Mouse (Mus musculus) forebrain, embryonic 12.5 days (tissue): ENCODE results near the gene Sema5a. TPM values are rescaled to one million over a fixed set of nuclear protein-coding genes. Genes with fewer than 3 reads are reported as not detected.

Experiments
- ATAC-seq: fragments of 200-750 bp; cut with Nextera tagmentation; 2 replicates; pipeline ENCODE4 v1.8.0; 2017; ENCODE audit warnings: moderate TSS enrichment; ENCODE audit not compliant: low FRiP score
- H3K27ac ChIP-seq: fragments of 300-500 bp; sonication (generic); 2 replicates; pipeline ENCODE4 v1.5.1; 2016; ENCODE audit warnings: mild to moderate bottlenecking
- H3K27me3 ChIP-seq: fragments of 300-500 bp; sonication (generic); 2 replicates; pipeline ENCODE4 v1.6.1; 2016; ENCODE audit warnings: mild to moderate bottlenecking
- H3K36me3 ChIP-seq: fragments of 300-500 bp; sonication (generic); replicated peaks from 2 replicates; pipeline ENCODE4 v1.6.1; 2016; ENCODE audit warnings: mild to moderate bottlenecking
- H3K4me1 ChIP-seq: fragments of 300-500 bp; sonication (generic); 2 replicates; pipeline ENCODE4 v1.6.1; 2016
- H3K4me2 ChIP-seq: fragments of 300-500 bp; sonication (generic); 2 replicates; pipeline ENCODE4 v1.6.1; 2016; ENCODE audit warnings: mild to moderate bottlenecking, moderate library complexity
- H3K4me3 ChIP-seq: fragments of 300-500 bp; sonication (generic); replicated peaks from 2 replicates; pipeline ENCODE4 v1.5.1; 2016; ENCODE audit warnings: mild to moderate bottlenecking
- H3K9ac ChIP-seq: fragments of 300-500 bp; sonication (generic); 2 replicates; pipeline ENCODE4 v1.6.1; 2016; ENCODE audit warnings: mild to moderate bottlenecking
- H3K9me3 ChIP-seq: fragments of 300-500 bp; sonication (generic); 2 replicates; pipeline ENCODE4 v1.6.1; 2016
- WGBS: fragments of 180-500 bp; shearing (Covaris S2); methylation state at CpG from one replicate; pipeline ENCODE4 v1.1.7; 2016; 5-methylcytosine and 5-hydroxymethylcytosine counted together
- polyA plus RNA-seq: library from polyadenylated mRNA; unstranded; fragments of >200 nt; fragmentation: Nextera tagmentation; extraction: Ambion mirVana; gene quantifications from 2 replicates; pipeline ENCODE4 v1.2.1, GENCODE M21; 2016

Gene Sema5a
- polyA plus RNA-seq, 1 experiment from 2014 or later, result 20.7 TPM

- H3K27me3 ChIP-seq, result no peaks in the 10 kb centered on the region
- no peaks in the 10 kb centered on the region for H3K4me1 ChIP-seq
- 71% methylated on average over 1 of the region's 1 CpGs for WGBS
- H3K27ac ChIP-seq, result no peak overlapping the region
- no peak overlapping the region for H3K9ac ChIP-seq
- no peaks in the 10 kb centered on the region for H3K9me3 ChIP-seq
- no peak for ATAC-seq
- no peak overlapping the region for H3K4me3 ChIP-seq
- H3K4me2 ChIP-seq, result no peak overlapping the region
- no peaks in the 10 kb centered on the region for H3K36me3 ChIP-seq
Observed at GRCm38 (mm10) chr15:32494899-32495298, 250.3 kb downstream of the Sema5a start.

DNA sequence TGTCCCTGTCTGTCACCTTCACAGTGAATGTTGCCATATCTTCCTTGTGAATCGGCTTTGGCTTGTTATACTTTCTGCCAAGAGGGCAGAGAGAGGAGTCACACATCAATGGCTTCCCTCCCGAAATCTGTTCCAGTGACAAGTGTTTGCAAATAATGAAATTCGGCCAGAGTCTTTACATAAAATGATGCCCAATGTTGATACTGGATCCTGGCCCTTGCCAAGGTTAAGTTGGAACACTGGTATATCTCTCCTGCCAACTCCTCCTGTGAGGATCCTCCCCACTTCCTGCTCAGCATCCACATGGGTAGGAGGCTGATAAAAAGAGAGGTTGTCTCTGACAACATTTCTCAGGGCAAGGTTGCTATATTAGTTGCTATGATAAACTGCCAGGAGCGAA is 252.3 kb downstream of the Sema5a start:
- no peak for ATAC-seq

GRCm38 (mm10) chr15:32505941-32506340 is 261.3 kb downstream of the Sema5a start:
- no peak overlapping the region for H3K4me3 ChIP-seq
- H3K9ac ChIP-seq, result no peak overlapping the region
- ATAC-seq, result no peak
- H3K27ac ChIP-seq, result no peak overlapping the region
- H3K9me3 ChIP-seq, result no peaks in the 10 kb centered on the region
- no peaks in the 10 kb centered on the region for H3K4me1 ChIP-seq
- no peaks in the 10 kb centered on the region for H3K27me3 ChIP-seq
- 79% methylated on average over 2 of the region's 2 CpGs for WGBS
- no peak overlapping the region for H3K4me2 ChIP-seq
- H3K36me3 ChIP-seq, result no peaks in the 10 kb centered on the region

More for the DNA sequence above, 252.3 kb downstream of the Sema5a start:
- Histone ChIP-seq H3K9me3 (no peaks in the 10 kb centered on the region), H3K9ac (no peak overlapping the region), H3K27ac (no peak overlapping the region), H3K4me1 (no peaks in the 10 kb centered on the region), H3K36me3 (no peaks in the 10 kb centered on the region), H3K27me3 (no peaks in the 10 kb centered on the region), H3K4me2 (no peak overlapping the region), H3K4me3 (no peak overlapping the region)
- 86% methylated on average over 4 of the region's 4 CpGs for WGBS

- ATAC-seq, result no peak
- Histone ChIP-seq H3K27ac (no peak overlapping the region), H3K4me2 (no peak overlapping the region), H3K9me3 (no peaks in the 10 kb centered on the region), H3K36me3 (no peaks in the 10 kb centered on the region), H3K4me3 (no peak overlapping the region), H3K27me3 (no peaks in the 10 kb centered on the region), H3K9ac (no peak overlapping the region), H3K4me1 (no peaks in the 10 kb centered on the region)
Observed at GRCm38 (mm10) chr15:32508282-32508681, 263.7 kb downstream of the Sema5a start.

DNA sequence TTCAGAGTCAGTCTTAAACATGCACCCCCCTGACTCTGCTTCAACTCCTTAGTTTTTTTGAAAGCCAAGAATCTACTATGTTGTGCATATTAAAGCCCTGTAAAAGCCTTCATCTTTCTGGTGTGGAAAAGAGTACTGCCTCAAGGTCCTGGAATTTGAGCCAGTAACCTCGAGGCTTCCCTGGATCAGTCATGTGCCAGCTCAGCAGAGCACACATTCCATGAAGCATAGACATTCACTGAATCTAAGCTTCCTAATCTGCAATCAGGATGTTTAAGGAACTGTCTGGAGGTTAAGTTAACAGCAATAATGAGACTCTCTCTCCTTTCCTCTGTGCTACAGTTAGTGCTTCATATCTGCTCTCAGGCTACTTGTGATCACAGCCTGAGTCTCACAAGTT is 270.3 kb downstream of the Sema5a start:
- Histone ChIP-seq H3K4me3 (no peak overlapping the region), H3K36me3 (no peaks in the 10 kb centered on the region), H3K9me3 (no peaks in the 10 kb centered on the region), H3K27ac (no peak overlapping the region), H3K9ac (no peak overlapping the region), H3K4me2 (no peak overlapping the region), H3K27me3 (no peaks in the 10 kb centered on the region), H3K4me1 (no peaks in the 10 kb centered on the region)
- 79% methylated on average over 1 of the region's 1 CpGs for WGBS
- ATAC-seq, result no peak

DNA sequence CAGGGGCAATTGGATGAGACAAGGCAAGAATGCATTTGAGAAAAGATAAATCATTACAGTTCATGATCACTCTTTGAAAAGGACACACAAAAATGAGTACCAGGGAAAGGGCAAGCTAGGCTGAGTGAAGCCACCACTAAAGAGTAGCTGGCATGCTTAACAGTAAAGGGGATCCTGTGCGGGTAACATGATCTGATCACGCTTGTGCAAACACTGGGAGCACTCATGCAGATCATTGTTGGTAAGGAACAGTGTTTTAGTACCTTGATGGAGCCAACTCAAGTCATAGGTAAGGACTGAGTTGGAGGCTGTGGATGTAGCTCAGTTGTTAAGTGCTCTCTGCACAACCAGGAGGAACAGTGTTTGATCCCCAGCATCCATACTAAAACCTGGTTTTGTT is 273.3 kb downstream of the Sema5a start:
- Histone ChIP-seq H3K9me3 (no peaks in the 10 kb centered on the region), H3K27me3 (no peaks in the 10 kb centered on the region), H3K4me3 (no peak overlapping the region), H3K4me1 (no peaks in the 10 kb centered on the region), H3K27ac (no peak overlapping the region), H3K4me2 (no peak overlapping the region), H3K9ac (no peak overlapping the region), H3K36me3 (no peaks in the 10 kb centered on the region)
- no peak for ATAC-seq
- 81% methylated on average over 2 of the region's 2 CpGs for WGBS

DNA sequence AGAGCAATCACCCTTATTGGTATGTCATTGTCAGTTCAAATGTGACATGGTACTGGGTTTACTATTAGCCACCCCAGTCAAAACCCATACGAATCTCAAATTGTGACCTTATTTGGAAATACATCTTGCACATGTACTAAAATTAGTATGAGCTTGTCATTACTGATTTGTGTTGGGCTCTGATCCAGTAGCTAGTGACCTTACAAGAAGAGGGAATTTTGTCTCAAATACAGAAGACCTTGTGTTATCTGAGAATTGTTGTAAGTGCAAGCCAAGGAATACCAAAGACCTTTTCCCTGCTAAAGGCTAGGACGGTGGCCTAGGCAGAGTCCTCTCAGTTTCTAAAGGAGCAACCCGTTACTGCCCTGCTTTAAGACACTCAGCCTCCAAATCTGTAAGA is 287.9 kb downstream of the Sema5a start:
- ATAC-seq, result no peak
- WGBS, result 80% methylated on average over 3 of the region's 3 CpGs
- no peaks in the 10 kb centered on the region for H3K36me3 ChIP-seq
- no peaks in the 10 kb centered on the region for H3K4me1 ChIP-seq
- H3K4me2 ChIP-seq, result no peak overlapping the region
- H3K27ac ChIP-seq, result no peak overlapping the region
- H3K9ac ChIP-seq, result no peak overlapping the region
- H3K4me3 ChIP-seq, result no peak overlapping the region
- H3K9me3 ChIP-seq, result no peaks in the 10 kb centered on the region
- no peaks in the 10 kb centered on the region for H3K27me3 ChIP-seq

DNA sequence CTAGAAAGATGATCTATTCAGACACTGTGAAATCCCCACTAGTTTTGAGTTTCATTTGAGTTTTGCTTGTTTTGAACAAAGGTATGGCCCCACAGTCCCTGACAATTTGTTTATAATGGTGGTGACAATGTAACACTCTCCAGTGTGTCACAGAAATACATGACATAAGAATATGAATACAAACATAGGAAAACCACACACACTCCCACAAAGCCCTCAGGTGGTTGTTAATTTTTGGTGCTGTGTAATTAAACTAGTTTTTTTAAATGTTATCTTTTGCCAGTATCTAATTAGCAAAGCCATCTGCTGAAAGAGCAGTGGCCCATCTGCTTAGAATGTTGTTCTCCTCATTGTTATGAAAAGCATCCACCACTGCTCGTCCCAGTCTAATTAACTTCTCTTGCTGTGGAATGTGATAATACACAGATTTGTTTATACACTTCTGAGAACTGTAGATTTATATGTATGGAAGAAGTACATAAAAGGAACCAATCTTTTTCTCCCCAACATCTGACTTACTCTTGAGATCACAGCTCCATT is 289.0 kb downstream of the Sema5a start:
- Histone ChIP-seq H3K4me1 (no peaks in the 10 kb centered on the region), H3K9ac (no peak overlapping the region)

GRCm38 (mm10) chr15:32536755-32537503 is 292.3 kb downstream of the Sema5a start:
- Histone ChIP-seq H3K27me3 (no peaks in the 10 kb centered on the region), H3K36me3 (no peaks in the 10 kb centered on the region), H3K27ac (no peak overlapping the region), H3K4me1 (no peaks in the 10 kb centered on the region), H3K9ac (no peak overlapping the region), H3K9me3 (no peaks in the 10 kb centered on the region), H3K4me2 (no peak overlapping the region), H3K4me3 (no peak overlapping the region)
- no peak for ATAC-seq
- WGBS, result 80% methylated on average over 6 of the region's 6 CpGs

More for the DNA sequence above, 289.0 kb downstream of the Sema5a start:
- Histone ChIP-seq H3K4me2 (no peak overlapping the region), H3K27me3 (no peaks in the 10 kb centered on the region), H3K4me3 (no peak overlapping the region), H3K27ac (no peak overlapping the region), H3K9me3 (no peaks in the 10 kb centered on the region), H3K36me3 (no peaks in the 10 kb centered on the region)
- ATAC-seq, result peak; percentile 30; the same call in 1 of the 2 replicates
- 30% methylated on average over 1 of the region's 1 CpGs for WGBS

GRCm38 (mm10) chr15:32537504-32537792 is 292.8 kb downstream of the Sema5a start:
- Histone ChIP-seq H3K4me1 (no peaks in the 10 kb centered on the region), H3K36me3 (no peaks in the 10 kb centered on the region), H3K4me2 (no peak overlapping the region), H3K27me3 (no peaks in the 10 kb centered on the region), H3K9ac (no peak overlapping the region), H3K9me3 (no peaks in the 10 kb centered on the region), H3K27ac (no peak overlapping the region), H3K4me3 (no peak overlapping the region)
- ATAC-seq, result no peak
- WGBS, result 80% methylated on average over 2 of the region's 2 CpGs

- no peak for ATAC-seq
- no peaks in the 10 kb centered on the region for H3K9me3 ChIP-seq
- no peak overlapping the region for H3K27ac ChIP-seq
- no peak overlapping the region for H3K4me3 ChIP-seq
- no peak overlapping the region for H3K9ac ChIP-seq
- H3K27me3 ChIP-seq, result no peaks in the 10 kb centered on the region
- no peaks in the 10 kb centered on the region for H3K36me3 ChIP-seq
- WGBS, result 83% methylated on average over 3 of the region's 3 CpGs
- H3K4me2 ChIP-seq, result no peak overlapping the region
- H3K4me1 ChIP-seq, result no peaks in the 10 kb centered on the region
Observed at GRCm38 (mm10) chr15:32538092-32538491, 293.5 kb downstream of the Sema5a start.

- WGBS, result 83% methylated on average over 1 of the region's 1 CpGs
- no peaks in the 10 kb centered on the region for H3K27me3 ChIP-seq
- ATAC-seq, result no peak
Observed at GRCm38 (mm10) chr15:32542746-32543145, 298.1 kb downstream of the Sema5a start.

DNA sequence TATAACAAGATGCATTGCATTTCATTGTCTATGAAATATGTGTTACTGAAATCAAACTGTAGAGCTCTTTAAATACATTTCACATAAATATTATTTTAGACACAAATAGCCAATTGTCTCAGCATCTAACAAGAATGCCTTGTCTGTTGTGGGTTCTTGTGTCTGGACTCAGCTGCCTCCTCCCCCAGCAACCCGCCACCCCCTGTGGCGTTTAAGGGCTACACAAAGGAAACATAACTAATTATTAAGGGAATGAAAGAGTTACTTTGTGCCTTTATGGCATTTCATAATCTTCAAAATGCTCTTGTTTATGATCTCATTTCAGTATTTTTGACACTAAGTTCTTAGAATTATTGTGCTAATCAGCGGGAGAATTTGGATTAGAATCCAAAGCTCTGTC is 298.6 kb downstream of the Sema5a start:
- Histone ChIP-seq H3K4me3 (no peak overlapping the region), H3K4me1 (no peaks in the 10 kb centered on the region), H3K27me3 (no peaks in the 10 kb centered on the region), H3K4me2 (no peak overlapping the region), H3K9me3 (no peaks in the 10 kb centered on the region), H3K27ac (no peak overlapping the region), H3K9ac (no peak overlapping the region), H3K36me3 (no peaks in the 10 kb centered on the region)
- WGBS, result 83% methylated on average over 3 of the region's 3 CpGs
- ATAC-seq, result no peak

More at GRCm38 (mm10) chr15:32542746-32543145, 298.1 kb downstream of the Sema5a start:
- H3K9ac ChIP-seq, result no peak overlapping the region
- no peak overlapping the region for H3K27ac ChIP-seq
- H3K9me3 ChIP-seq, result no peaks in the 10 kb centered on the region
- H3K36me3 ChIP-seq, result no peaks in the 10 kb centered on the region
- H3K4me2 ChIP-seq, result no peak overlapping the region
- no peak overlapping the region for H3K4me3 ChIP-seq
- no peaks in the 10 kb centered on the region for H3K4me1 ChIP-seq
